Mouse (Mus musculus): ENCODE measurements around the gene St7l.

- TF ChIP-seq POLR2A (IDR thresholded peaks at IDR 0.05; ENCODE audit: borderline replicate concordance, insufficient read depth, low read length) (no peak), CTCF (IDR thresholded peaks at IDR 0.05; ENCODE audit: borderline replicate concordance, insufficient read depth, low read depth, low read length) (no peak)
Measured at GRCm38 (mm10) chr3:104906007-104906406, 42.2 kb downstream of the St7l start.

All from cerebellum, adult 2 months (tissue).